In genomic region chr17:46296601-46297000, GRCm38 (mm10) we compare ENCODE assay signal across 10 mouse cellular contexts. TPM values are rescaled to one million over a fixed set of nuclear protein-coding genes. Genes with fewer than 3 reads are reported as not detected.
DNase-seq lines count a peak whose midpoint lies in the region; ATAC-seq lines count a peak whose summit lies in the region.
"Had no signal": no experiment of that assay in that cellular context is flagged by ENCODE, and none has a peak within 500 bp of the region (broad histone marks: within the 10 kb centered on the region; RNA-seq: fewer than 3 reads in every experiment).

No protein-coding gene starts in this region.

- H3K4me3 ChIP-seq in forebrain, embryonic 11.5 days (ENCODE audit: low read depth, low read length) = no peak overlapping the region
- H3K4me3 ChIP-seq in forebrain, embryonic 10.5 days = no peak overlapping the region
- peak overlapping the region; percentile 59; the same call in 1 of the 2 replicates for H3K4me3 ChIP-seq in liver, embryonic 11.5 days (ENCODE audit: low read depth, low read length)
- no peak overlapping the region for H3K4me3 ChIP-seq in liver, embryonic 12.5 days
- no peak overlapping the region for H3K4me3 ChIP-seq in hindbrain, embryonic 12.5 days

- H3K36me3 ChIP-seq in forebrain, embryonic 11.5 days (ENCODE audit: control insufficient read depth, insufficient read depth, low read length) = no peaks in the 10 kb centered on the region
- no peaks in the 10 kb centered on the region for H3K36me3 ChIP-seq in forebrain, embryonic 10.5 days (replicated peaks)
- no peaks in the 10 kb centered on the region for H3K36me3 ChIP-seq in liver, embryonic 11.5 days (ENCODE audit: control insufficient read depth, insufficient read depth, low read length)
- H3K36me3 ChIP-seq in liver, embryonic 12.5 days = no peaks in the 10 kb centered on the region
- no peaks in the 10 kb centered on the region for H3K36me3 ChIP-seq in hindbrain, embryonic 12.5 days

- ATAC-seq in forebrain, embryonic 11.5 days (replicated peaks; ENCODE audit: low FRiP score) = no peak
- no peak for ATAC-seq in liver, embryonic 11.5 days (replicated peaks; ENCODE audit: low FRiP score)
- no peak for ATAC-seq in liver, embryonic 12.5 days
- ATAC-seq in hindbrain, embryonic 12.5 days (ENCODE audit: low FRiP score) = no peak
- ATAC-seq: Patski had no signal

- peaks cover 7% of the 10 kb centered on the region; the same call in 1 of the 2 replicates for H3K4me1 ChIP-seq in forebrain, embryonic 11.5 days (replicated peaks; ENCODE audit: control insufficient read depth, insufficient read depth, low read length)
- H3K4me1 ChIP-seq in forebrain, embryonic 10.5 days = peaks cover 26% of the 10 kb centered on the region
- peaks cover 9% of the 10 kb centered on the region for H3K4me1 ChIP-seq in liver, embryonic 11.5 days (replicated peaks; ENCODE audit: control insufficient read depth, insufficient read depth, low read length)
- peaks cover 19% of the 10 kb centered on the region for H3K4me1 ChIP-seq in liver, embryonic 12.5 days
- peaks cover 19% of the 10 kb centered on the region for H3K4me1 ChIP-seq in hindbrain, embryonic 12.5 days

- no peak for DNase-seq in forebrain, embryonic 11.5 days (ENCODE audit: low spot score)
- DNase-seq in forebrain, embryonic 10.5 days (ENCODE audit: extremely low spot score, low spot score) = no peak
- DNase-seq in liver, embryonic 11.5 days (ENCODE audit: low spot score) = no peak
- peak; percentile 35 for DNase-seq in naive thymus-derived CD4-positive, alpha-beta T cell, adult 2 months (ENCODE audit: low read depth)
- no peak for DNase-seq in frontal cortex, postnatal 10 days (ENCODE audit: low spot score in 2 of 2)
- no peak for DNase-seq in layer of hippocampus, adult 8-10 months (ENCODE audit: low spot score in 2 of 2)
- DNase-seq: lung, adult 2 months had no signal

- 0 out of 2 replicates have a peak overlapping the region, but pooled peaks have one; percentile 99 for H3K4me2 ChIP-seq in forebrain, embryonic 11.5 days (ENCODE audit: low read depth, low read length, severe bottlenecking)
- no peak overlapping the region for H3K4me2 ChIP-seq in liver, embryonic 11.5 days
- H3K4me2 ChIP-seq in liver, embryonic 12.5 days = no peak overlapping the region
- H3K4me2 ChIP-seq in hindbrain, embryonic 12.5 days (replicated peaks) = peak overlapping the region; percentile 97; the same call in 1 of the 2 replicates

- H3K27ac ChIP-seq in forebrain, embryonic 11.5 days (ENCODE audit: low read depth, low read length) = no peak overlapping the region
- H3K27ac ChIP-seq in forebrain, embryonic 10.5 days = no peak overlapping the region
- no peak overlapping the region for H3K27ac ChIP-seq in liver, embryonic 11.5 days (ENCODE audit: low read depth, low read length)
- H3K27ac ChIP-seq in liver, embryonic 12.5 days = no peak overlapping the region
- no peak overlapping the region for H3K27ac ChIP-seq in hindbrain, embryonic 12.5 days

- H3K9ac ChIP-seq in forebrain, embryonic 11.5 days (ENCODE audit: low read length) = no peak overlapping the region
- H3K9ac ChIP-seq in liver, embryonic 11.5 days (ENCODE audit: low read depth, low read length) = no peak overlapping the region
- H3K9ac ChIP-seq in liver, embryonic 12.5 days = no peak overlapping the region
- no peak overlapping the region for H3K9ac ChIP-seq in hindbrain, embryonic 12.5 days

- no peaks in the 10 kb centered on the region for H3K9me3 ChIP-seq in forebrain, embryonic 11.5 days (ENCODE audit: control insufficient read depth, low read length)
- H3K9me3 ChIP-seq in forebrain, embryonic 10.5 days = no peaks in the 10 kb centered on the region
- no peaks in the 10 kb centered on the region for H3K9me3 ChIP-seq in liver, embryonic 11.5 days (ENCODE audit: control insufficient read depth, low read length)
- H3K9me3 ChIP-seq in liver, embryonic 12.5 days (replicated peaks) = no peaks in the 10 kb centered on the region
- H3K9me3 ChIP-seq in hindbrain, embryonic 12.5 days (replicated peaks) = no peaks in the 10 kb centered on the region

- H3K27me3 ChIP-seq in forebrain, embryonic 11.5 days (ENCODE audit: control insufficient read depth, insufficient read depth, low read length) = peaks cover 33% of the 10 kb centered on the region
- H3K27me3 ChIP-seq in forebrain, embryonic 10.5 days (ENCODE audit: poor library complexity, severe bottlenecking) = peaks cover 82% of the 10 kb centered on the region
- H3K27me3 ChIP-seq in liver, embryonic 11.5 days (replicated peaks; ENCODE audit: control insufficient read depth, insufficient read depth, low read length) = peaks cover 60% of the 10 kb centered on the region
- peaks cover 86% of the 10 kb centered on the region for H3K27me3 ChIP-seq in liver, embryonic 12.5 days (replicated peaks)
- H3K27me3 ChIP-seq in hindbrain, embryonic 12.5 days = peaks cover 84% of the 10 kb centered on the region

- 60% methylated on average over 6 of the region's 6 CpGs for WGBS in forebrain, embryonic 11.5 days
- 55% methylated on average over 6 of the region's 6 CpGs for WGBS in forebrain, embryonic 10.5 days
- WGBS in liver, embryonic 11.5 days = 32% methylated on average over 6 of the region's 6 CpGs
- 24% methylated on average over 6 of the region's 6 CpGs for WGBS in liver, embryonic 12.5 days (ENCODE audit: insufficient replicate concordance)
- WGBS in hindbrain, embryonic 12.5 days = 60% methylated on average over 6 of the region's 6 CpGs

RNA-seq across cellular contexts. Expression of gene Dlk2, which starts 0.6 kb away (rescaled TPM):
- polyA plus RNA-seq in forebrain, embryonic 11.5 days (2014; fragmentation: Nextera tagmentation; extraction: Ambion mirVana) = 1.2 and 1.5 TPM in 2 replicates
- 1.2 TPM in 2 replicates for polyA plus RNA-seq in forebrain, embryonic 10.5 days (2016; fragmentation: Nextera tagmentation; extraction: Ambion mirVana)
- 0.11 and 0.23 TPM in 2 replicates for polyA plus RNA-seq in liver, embryonic 11.5 days (2014; fragmentation: Nextera tagmentation; extraction: Ambion mirVana)
- polyA plus RNA-seq in liver, embryonic 12.5 days (2016; fragmentation: Nextera tagmentation; extraction: Ambion mirVana) = not detected in 2 replicates
- 2.9 and 3.1 TPM in 2 replicates for polyA plus RNA-seq in hindbrain, embryonic 12.5 days (2016; fragmentation: Nextera tagmentation; extraction: Ambion mirVana)
- 10 to 100 TPM; 41.3 to 51.6 (median 41.8) TPM for total RNA-seq in layer of hippocampus, adult 8-10 months (2022)

RNA-seq across cellular contexts. Expression of gene Tjap1, which starts 13.8 kb away (rescaled TPM):
- polyA plus RNA-seq in forebrain, embryonic 11.5 days (2014; fragmentation: Nextera tagmentation; extraction: Ambion mirVana) = 62.6 and 63.4 TPM in 2 replicates
- polyA plus RNA-seq in forebrain, embryonic 10.5 days (2016; fragmentation: Nextera tagmentation; extraction: Ambion mirVana) = 60.0 and 62.6 TPM in 2 replicates
- polyA plus RNA-seq in liver, embryonic 11.5 days (2014; fragmentation: Nextera tagmentation; extraction: Ambion mirVana) = 26.4 and 29.3 TPM in 2 replicates
- 17.4 and 18.9 TPM in 2 replicates for polyA plus RNA-seq in liver, embryonic 12.5 days (2016; fragmentation: Nextera tagmentation; extraction: Ambion mirVana)
- polyA plus RNA-seq in hindbrain, embryonic 12.5 days (2016; fragmentation: Nextera tagmentation; extraction: Ambion mirVana) = 50.0 and 54.1 TPM in 2 replicates
- 10 to 100 TPM; 38.3 to 60.4 (median 48.0) TPM for total RNA-seq in layer of hippocampus, adult 8-10 months (2022)

RNA-seq across cellular contexts. Expression of gene Abcc10, which starts 31.6 kb away (rescaled TPM):
- 7.3 and 8.3 TPM in 2 replicates for polyA plus RNA-seq in forebrain, embryonic 11.5 days (2014; fragmentation: Nextera tagmentation; extraction: Ambion mirVana)
- 5.8 and 6.1 TPM in 2 replicates for polyA plus RNA-seq in forebrain, embryonic 10.5 days (2016; fragmentation: Nextera tagmentation; extraction: Ambion mirVana)
- polyA plus RNA-seq in liver, embryonic 11.5 days (2014; fragmentation: Nextera tagmentation; extraction: Ambion mirVana) = 3.9 and 4.4 TPM in 2 replicates
- polyA plus RNA-seq in liver, embryonic 12.5 days (2016; fragmentation: Nextera tagmentation; extraction: Ambion mirVana) = 2.4 and 2.9 TPM in 2 replicates
- polyA plus RNA-seq in hindbrain, embryonic 12.5 days (2016; fragmentation: Nextera tagmentation; extraction: Ambion mirVana) = 9.7 and 10.8 TPM in 2 replicates
- 10 to 100 TPM in 2 of 4 experiments, 1 to 10 TPM in 2; 9.8 to 12.0 (median 10.0) TPM for total RNA-seq in layer of hippocampus, adult 8-10 months (2022)

RNA-seq across cellular contexts. Expression of gene Lrrc73, which starts 43.3 kb away (rescaled TPM):
- 2.3 and 3.8 TPM in 2 replicates for polyA plus RNA-seq in forebrain, embryonic 11.5 days (2014; fragmentation: Nextera tagmentation; extraction: Ambion mirVana)
- 0.81 and 1.0 TPM in 2 replicates for polyA plus RNA-seq in forebrain, embryonic 10.5 days (2016; fragmentation: Nextera tagmentation; extraction: Ambion mirVana)
- polyA plus RNA-seq in liver, embryonic 11.5 days (2014; fragmentation: Nextera tagmentation; extraction: Ambion mirVana) = 0.34 and 0.62 TPM in 2 replicates
- 0.12 and 0.14 TPM in 2 replicates for polyA plus RNA-seq in liver, embryonic 12.5 days (2016; fragmentation: Nextera tagmentation; extraction: Ambion mirVana)
- 3.9 and 4.1 TPM in 2 replicates for polyA plus RNA-seq in hindbrain, embryonic 12.5 days (2016; fragmentation: Nextera tagmentation; extraction: Ambion mirVana)
- total RNA-seq in layer of hippocampus, adult 8-10 months (2022) = 10 to 100 TPM; 55.1 to 62.2 (median 58.1) TPM

RNA-seq across cellular contexts. Expression of gene Yipf3, which starts 48.7 kb away (rescaled TPM):
- 57.8 and 75.5 TPM in 2 replicates for polyA plus RNA-seq in forebrain, embryonic 11.5 days (2014; fragmentation: Nextera tagmentation; extraction: Ambion mirVana)
- polyA plus RNA-seq in forebrain, embryonic 10.5 days (2016; fragmentation: Nextera tagmentation; extraction: Ambion mirVana) = 68.3 and 72.5 TPM in 2 replicates
- 65.6 and 76.7 TPM in 2 replicates for polyA plus RNA-seq in liver, embryonic 11.5 days (2014; fragmentation: Nextera tagmentation; extraction: Ambion mirVana)
- polyA plus RNA-seq in liver, embryonic 12.5 days (2016; fragmentation: Nextera tagmentation; extraction: Ambion mirVana) = 43.4 and 45.8 TPM in 2 replicates
- 77.2 and 83.8 TPM in 2 replicates for polyA plus RNA-seq in hindbrain, embryonic 12.5 days (2016; fragmentation: Nextera tagmentation; extraction: Ambion mirVana)
- 10 to 100 TPM; 78.5 to 96.9 (median 84.1) TPM for total RNA-seq in layer of hippocampus, adult 8-10 months (2022)

Comparison
In these comparisons a context has a peak if more than half of its experiments do, and no peak if none do; other contexts are left out.
1. H3K4me2 ChIP-seq: peak in forebrain, embryonic 11.5 days (single experiment) and hindbrain, embryonic 12.5 days (single experiment); none in liver, embryonic 11.5 days (single experiment) and liver, embryonic 12.5 days (single experiment).